Mouse (Mus musculus) stomach, postnatal 0 days (tissue): Measurements from ENCODE around the gene Prox1.

ENCODE experiments used
- CTCF ChIP-seq: IDR thresholded peaks from 2 replicates; pipeline ENCODE4 v1.5.1; 2016; ENCODE audit warnings: antibody characterized with exemption, low read depth, mild to moderate bottlenecking, moderate library complexity
- EP300 ChIP-seq: optimal IDR thresholded peaks from 2 replicates; pipeline ENCODE3; 2016; ENCODE audit warnings: antibody characterized with exemption

GRCm38 (mm10) chr1:190155021-190155420 lies 15.5 kb downstream of the Prox1 start:
- TF ChIP-seq CTCF = no peak
- no peak for TF ChIP-seq EP300
